Mouse (Mus musculus) thymus, postnatal 4 days (tissue): ENCODE measurements around the gene Pgm5.
A peak's percentile ranks its signal among the peaks of the same experiment; 100 is the strongest.

Source experiments
- DNase-seq: peaks from one replicate; pipeline ENCODE4 v3.0.0; 2021

Gene Pgm5

GRCm38 (mm10) chr19:24762473-24763149 lies 99.0 kb downstream of the Pgm5 start:
- DNase-seq: no peak

GRCm38 (mm10) chr19:24756627-24757026 lies 105.0 kb downstream of the Pgm5 start:
- DNase-seq: no peak

DNA sequence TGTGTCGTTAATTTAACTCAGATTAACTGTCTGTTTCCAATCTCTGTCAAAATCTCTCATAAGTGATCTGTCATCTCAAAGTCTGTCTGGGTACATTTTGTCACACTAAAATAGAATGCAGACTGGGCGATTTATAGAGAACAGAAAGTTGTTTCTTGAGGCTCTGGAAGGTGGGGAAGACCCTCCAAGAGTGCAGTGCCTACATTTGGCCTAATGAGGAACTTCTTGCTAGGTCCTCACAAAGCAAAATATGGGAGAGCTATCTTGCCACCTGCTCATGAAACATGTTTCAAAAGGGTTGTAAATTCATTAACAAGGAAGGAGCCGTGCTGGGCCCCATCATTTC lies 107.2 kb downstream of the Pgm5 start:
- no peak for DNase-seq

DNA sequence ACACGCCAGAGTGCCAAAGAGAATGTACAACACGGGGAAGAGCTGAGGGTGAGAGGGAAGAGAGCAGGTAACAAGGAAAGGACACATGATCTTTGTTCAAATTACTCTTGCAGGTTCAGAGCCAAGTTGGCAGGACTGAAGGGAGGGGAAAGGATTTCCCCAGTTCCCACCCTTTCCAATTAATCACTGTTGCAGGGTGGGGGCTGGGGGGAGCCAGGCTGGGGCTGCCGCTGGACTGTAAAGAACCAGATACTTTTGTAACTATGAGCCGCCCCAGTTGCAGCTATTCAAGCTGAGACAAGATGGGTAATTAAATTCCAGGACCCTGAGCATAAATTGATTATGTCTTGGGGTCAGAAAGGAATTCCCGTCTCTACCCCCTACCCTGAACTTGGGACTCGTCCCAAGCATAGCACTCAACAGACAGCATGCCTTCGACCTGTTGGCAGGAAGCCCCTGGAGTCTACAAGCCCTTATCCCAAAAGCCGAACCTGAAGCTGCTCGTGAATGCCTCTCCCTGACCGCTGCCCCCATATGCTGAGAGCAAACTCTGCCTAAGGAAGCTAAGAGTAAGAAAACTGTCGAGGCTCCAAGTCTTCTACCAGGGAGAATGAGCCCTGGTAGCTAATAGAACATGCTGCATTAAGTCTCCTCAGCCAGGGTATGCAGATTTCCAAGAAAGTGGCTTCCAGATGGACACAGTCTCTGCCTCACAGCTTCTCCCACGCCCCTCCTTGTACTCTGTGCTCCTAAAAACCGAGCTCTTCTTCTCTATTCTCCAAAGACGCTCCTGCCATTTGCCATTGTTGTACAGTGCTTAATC lies 107.8 kb downstream of the Pgm5 start:
- DNase-seq: no peak

DNA sequence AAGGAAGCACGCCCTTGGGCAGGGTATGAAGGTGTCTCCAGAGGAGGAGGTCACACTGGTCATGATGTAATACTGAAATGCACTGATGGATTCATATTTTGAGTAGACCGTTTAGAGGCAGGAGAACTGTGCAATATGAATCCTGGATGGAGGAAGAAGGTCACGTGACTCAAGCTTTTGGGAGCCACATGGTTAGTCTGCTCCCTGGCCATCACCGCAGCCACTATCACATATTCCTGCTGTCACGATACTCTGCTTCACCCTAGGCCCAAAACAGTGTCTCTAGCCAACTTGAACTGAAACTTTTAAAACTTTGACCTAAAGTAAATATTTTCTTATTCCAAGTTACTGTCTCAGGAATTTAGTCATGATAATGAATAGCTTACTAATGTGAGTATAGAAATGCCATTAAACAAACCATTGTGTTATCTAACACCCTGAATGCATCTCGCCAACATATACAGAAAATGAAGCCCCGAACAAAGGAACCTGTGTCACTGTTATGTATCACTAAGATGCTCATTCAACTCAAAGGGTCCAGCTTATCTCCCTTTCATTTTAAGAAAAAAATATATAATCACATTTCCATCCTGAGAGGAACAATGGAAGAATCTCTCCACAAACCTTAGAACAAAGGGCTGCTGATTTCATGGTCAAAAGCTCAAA lies 108.6 kb downstream of the Pgm5 start:
- DNase-seq: no peak

DNA sequence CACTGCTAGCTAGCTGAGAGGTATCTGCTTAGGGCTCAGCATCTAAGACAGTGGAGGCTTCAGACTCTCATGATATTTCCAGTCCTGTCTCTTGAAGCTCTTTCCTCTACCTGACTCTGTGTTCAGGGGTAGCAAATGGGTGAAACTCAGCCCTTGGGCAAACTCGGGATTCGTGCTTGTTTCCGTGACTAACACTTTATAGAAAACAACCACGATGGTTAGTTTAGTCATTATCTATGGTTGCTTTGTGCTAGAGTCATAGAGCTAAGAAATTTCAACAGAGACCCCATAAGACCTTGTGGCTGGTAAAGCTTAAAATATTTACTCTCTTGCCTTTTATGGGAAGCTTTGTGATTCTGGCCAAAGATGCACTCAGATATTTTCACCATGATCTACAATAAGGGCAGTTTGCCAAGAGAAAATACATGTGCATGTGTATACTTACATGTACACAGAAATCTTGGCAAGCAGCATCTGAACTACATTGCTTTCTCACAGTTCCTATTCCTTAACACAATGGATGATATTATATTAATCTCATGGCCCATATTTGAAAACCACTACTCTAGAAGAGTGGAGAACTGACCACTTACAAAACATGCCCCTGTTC lies 115.3 kb downstream of the Pgm5 start:
- DNase-seq: no peak

- no peak for DNase-seq
Measured at GRCm38 (mm10) chr19:24742606-24743005, 119.0 kb downstream of the Pgm5 start.

- no peak for DNase-seq
Measured at GRCm38 (mm10) chr19:24738786-24739185, 122.9 kb downstream of the Pgm5 start.

DNA sequence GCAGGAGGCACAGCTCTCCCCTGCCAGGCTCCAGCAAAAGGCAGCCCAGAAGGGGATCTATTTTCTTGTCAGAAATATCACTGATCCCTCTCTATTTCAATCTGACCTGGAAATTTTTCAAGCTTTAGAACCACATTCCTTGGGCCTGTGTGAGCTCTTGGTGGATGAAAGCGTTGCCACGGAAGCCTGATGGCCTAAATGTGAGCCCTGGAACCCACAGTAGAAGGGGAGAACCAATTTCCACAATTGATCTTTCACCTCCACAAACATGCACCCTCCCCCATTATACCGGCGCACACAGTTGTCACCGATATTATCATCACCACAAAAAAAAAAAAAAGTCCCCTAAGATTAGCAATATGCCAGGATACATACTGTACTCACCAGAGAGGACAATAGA lies 123.6 kb downstream of the Pgm5 start:
- no peak for DNase-seq

- no peak for DNase-seq
Measured at GRCm38 (mm10) chr19:24735484-24736128, 126.0 kb downstream of the Pgm5 start.

GRCm38 (mm10) chr19:24730661-24731060 lies 131.0 kb downstream of the Pgm5 start:
- no peak for DNase-seq

GRCm38 (mm10) chr19:24724362-24724761 lies 137.3 kb downstream of the Pgm5 start:
- no peak for DNase-seq

GRCm38 (mm10) chr19:24720448-24720847 lies 141.2 kb downstream of the Pgm5 start:
- DNase-seq: no peak

DNA sequence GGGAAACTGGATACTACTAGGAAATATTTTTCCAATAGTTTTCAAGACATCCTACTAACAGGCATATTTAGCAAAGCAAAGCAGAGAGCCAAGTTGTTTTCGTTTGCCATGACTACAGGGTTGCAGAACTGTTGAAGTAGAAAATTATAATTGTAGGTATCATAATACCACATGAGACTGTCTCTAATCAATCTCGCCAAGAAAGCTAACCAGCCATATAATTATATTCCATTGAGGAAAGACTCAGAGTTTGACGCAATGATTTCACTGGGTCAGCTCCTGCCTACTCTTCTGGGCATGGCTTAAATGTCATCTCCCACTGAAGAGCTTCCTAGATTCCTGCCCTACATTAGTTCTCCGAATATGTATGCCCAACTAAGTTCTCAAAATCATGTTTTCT lies 142.2 kb downstream of the Pgm5 start:
- no peak for DNase-seq

GRCm38 (mm10) chr19:24718021-24718420 lies 143.6 kb downstream of the Pgm5 start:
- DNase-seq: no peak

GRCm38 (mm10) chr19:24716303-24717097 lies 145.2 kb downstream of the Pgm5 start:
- DNase-seq: no peak

DNA sequence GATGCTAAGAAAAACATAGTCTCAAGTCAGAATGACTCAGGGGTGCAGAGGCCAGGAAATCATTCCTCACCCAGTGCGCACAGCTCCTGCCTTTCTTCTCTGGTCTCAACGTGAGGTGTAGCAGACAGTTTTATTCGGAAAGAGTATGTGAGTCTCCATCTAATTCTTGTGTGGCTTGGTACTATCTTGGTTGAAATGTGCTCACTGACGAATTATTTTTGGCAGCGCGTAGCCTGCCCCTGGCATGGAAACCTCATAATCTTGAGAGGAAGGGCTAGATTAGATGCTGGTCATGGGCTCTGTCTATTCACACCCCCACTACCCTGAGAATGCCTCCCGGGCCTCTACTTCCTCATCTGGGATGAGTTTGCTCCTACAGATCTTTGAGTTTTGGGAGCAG lies 153.6 kb downstream of the Pgm5 start:
- DNase-seq: no peak

DNA sequence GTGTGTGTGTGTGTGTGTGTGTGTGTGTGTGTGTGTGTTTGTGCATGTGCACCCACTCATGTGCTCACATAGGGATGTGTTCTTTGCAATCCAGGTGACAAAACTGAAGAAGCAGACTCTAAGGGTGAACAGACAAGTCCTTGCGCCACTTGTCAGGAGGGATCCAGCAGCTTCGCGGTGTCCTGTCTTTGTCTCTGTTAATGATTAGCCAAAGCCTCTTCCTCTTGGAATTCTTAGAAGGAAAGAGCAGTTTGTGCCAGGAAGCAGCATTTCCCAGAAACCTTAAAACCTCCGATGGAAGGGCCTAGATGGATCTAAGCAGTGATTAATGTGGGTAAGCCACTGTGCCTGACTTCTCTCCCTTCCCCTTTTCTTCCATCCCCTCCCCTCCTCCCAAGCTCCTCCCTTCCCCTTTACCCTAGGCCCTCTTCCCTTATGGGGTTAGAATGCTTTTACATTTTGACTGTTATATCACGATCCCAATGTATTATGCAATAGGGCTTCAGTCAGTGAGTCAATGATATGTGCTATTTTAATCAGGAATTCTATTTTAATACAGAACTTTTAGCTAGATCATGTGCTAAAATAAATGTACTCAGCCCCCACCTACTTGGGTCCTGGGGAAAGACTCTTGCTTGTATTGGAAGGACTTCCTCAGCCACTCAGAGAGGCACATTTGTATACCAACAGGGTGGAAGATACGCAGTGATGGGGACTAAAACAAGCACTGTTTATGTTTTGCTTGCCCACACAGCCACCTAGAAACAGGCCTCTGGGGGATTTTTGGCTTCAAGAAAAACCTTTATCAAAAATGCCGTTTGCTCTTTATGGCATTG lies 154.4 kb downstream of the Pgm5 start:
- no peak for DNase-seq

DNA sequence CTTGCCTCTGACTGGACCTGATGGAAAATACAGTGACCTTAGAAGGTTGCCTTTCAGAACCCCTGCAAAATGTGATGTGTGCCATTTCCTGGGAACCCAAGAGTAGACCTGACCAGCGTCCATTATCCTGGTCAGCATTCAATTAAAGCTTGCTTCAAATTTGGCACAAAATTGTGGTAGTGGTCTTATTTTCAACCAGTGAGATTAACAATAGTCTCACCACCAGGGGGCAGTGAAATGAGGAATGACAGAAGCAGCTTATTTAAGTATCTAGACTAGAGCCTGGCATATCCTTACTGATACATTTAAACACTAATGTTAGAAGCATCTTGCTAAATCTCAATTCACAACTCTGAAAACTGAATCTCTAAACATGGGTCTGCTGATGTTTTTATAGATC lies 156.3 kb downstream of the Pgm5 start:
- peak; percentile 34 for DNase-seq

DNA sequence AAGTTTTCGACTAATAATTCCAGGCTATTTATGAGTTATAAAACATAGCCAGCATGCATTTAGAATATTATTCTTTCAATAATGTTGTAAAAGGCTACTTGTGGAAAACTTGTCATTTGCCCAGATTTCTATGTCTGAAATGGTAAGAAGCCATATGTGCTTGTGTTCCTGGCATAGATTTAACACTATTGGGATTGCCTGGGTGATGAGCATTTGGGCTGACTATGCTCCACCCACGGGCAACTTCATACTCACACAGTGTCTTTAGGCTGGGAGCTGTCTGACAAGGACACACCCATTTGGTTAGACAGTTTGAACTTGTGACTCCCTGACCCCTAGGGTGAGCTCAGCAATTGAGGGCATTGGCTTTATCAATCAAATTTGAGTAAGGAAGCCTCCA lies 157.3 kb downstream of the Pgm5 start:
- DNase-seq: no peak

GRCm38 (mm10) chr19:24703680-24704079 lies 158.0 kb downstream of the Pgm5 start:
- no peak for DNase-seq
